Mouse (Mus musculus) MEL (cell line): ENCODE results near the gene Peli2. TPM values are rescaled to one million over a fixed set of nuclear protein-coding genes. Genes with fewer than 3 reads are reported as not detected.

Source experiments
- DNase-seq: peaks from one replicate; pipeline ENCODE4 v3.0.0; 2011; ENCODE audit warnings: low read depth, low spot score
- H3K27ac ChIP-seq: 2 replicates; pipeline ENCODE4 v1.5.1; 2012; ENCODE audit warnings: low read depth, mild to moderate bottlenecking, control low read depth, low read length, moderate library complexity; ENCODE audit not compliant: control insufficient read depth
- H3K27me3 ChIP-seq, 2 experiments: fragments of 150-350 bp in 1 of 2; sonication (generic) in 1 of 2; 2 replicates each; pipeline ENCODE4 v1.6.1; 2012; ENCODE audit warnings: low read length in 2 of 2, mild to moderate bottlenecking in 2 of 2, improper control_type of control experiment in 1 of 2, moderate library complexity in 1 of 2; ENCODE audit not compliant: insufficient read depth in 2 of 2, control insufficient read depth in 1 of 2
- H3K36me3 ChIP-seq, 2 experiments: 2 replicates each; pipeline ENCODE4 v1.6.1; 2012 to 2014; ENCODE audit warnings: low read length in 2 of 2, improper control_type of control experiment in 1 of 2, inconsistent platforms in 1 of 2, mild to moderate bottlenecking in 1 of 2; ENCODE audit not compliant: insufficient read depth in 2 of 2, control insufficient read depth in 1 of 2
- H3K4me1 ChIP-seq, 2 experiments: fragments of 150-350 bp in 1 of 2; sonication (generic) in 1 of 2; 2 replicates each; pipeline ENCODE4 v1.6.1; 2012; ENCODE audit warnings: low read length in 2 of 2, improper control_type of control experiment in 1 of 2, mild to moderate bottlenecking in 1 of 2; ENCODE audit not compliant: insufficient read depth in 2 of 2, control insufficient read depth in 1 of 2
- H3K4me3 ChIP-seq, 2 experiments: fragments of 150-350 bp in 1 of 2; sonication (generic) in 1 of 2; 2 replicates each; pipeline ENCODE4 v1.5.1; 2012; ENCODE audit warnings: low read depth in 2 of 2, low read length in 2 of 2, mild to moderate bottlenecking in 2 of 2, moderate library complexity in 2 of 2, control low read depth in 1 of 2, improper control_type of control experiment in 1 of 2; ENCODE audit not compliant: control insufficient read depth in 1 of 2, insufficient read depth in 1 of 2
- H3K79me2 ChIP-seq: 2 replicates; pipeline ENCODE4 v1.6.1; 2012; ENCODE audit warnings: mild to moderate bottlenecking, low read length, moderate library complexity; ENCODE audit not compliant: control insufficient read depth, poor library complexity, insufficient read depth
- H3K9ac ChIP-seq: 2 replicates; pipeline ENCODE4 v1.6.1; 2012; ENCODE audit warnings: low read depth, mild to moderate bottlenecking, control low read depth, low read length, moderate library complexity; ENCODE audit not compliant: control insufficient read depth, poor library complexity, severe bottlenecking
- H3K9me3 ChIP-seq: fragments of 150-350 bp; sonication (generic); replicated peaks from 2 replicates; pipeline ENCODE4 v1.6.1; 2012; ENCODE audit warnings: mild to moderate bottlenecking, low read length, improper control_type of control experiment, moderate library complexity; ENCODE audit not compliant: insufficient read depth
- BHLHE40 ChIP-seq: IDR thresholded peaks from 2 replicates; pipeline ENCODE4 v1.6.1; 2012; ENCODE audit warnings: low read depth, mild to moderate bottlenecking, inconsistent platforms, low read length, improper control_type of control experiment, borderline replicate concordance
- CHD1 ChIP-seq: IDR thresholded peaks from 2 replicates; pipeline ENCODE4 v1.6.1; 2012; ENCODE audit warnings: low read depth, mild to moderate bottlenecking, inconsistent platforms, low read length, improper control_type of control experiment
- CTCF ChIP-seq, 3 experiments: IDR thresholded peaks in 2 of 3; conservative IDR thresholded peaks in 1 of 3; 2 replicates each; pipeline ENCODE4 v1.5.1; 2011 to 2012; ENCODE audit warnings: low read length in 3 of 3, low read depth in 2 of 3, mild to moderate bottlenecking in 2 of 3, improper control_type of control experiment in 1 of 3, inconsistent platforms in 1 of 3, mixed read lengths in 1 of 3, moderate library complexity in 1 of 3; ENCODE audit not compliant: control insufficient read depth in 1 of 3, insufficient read depth in 1 of 3, poor library complexity in 1 of 3, severe bottlenecking in 1 of 3
- EP300 ChIP-seq, 2 experiments: IDR thresholded peaks; 2 replicates each; pipeline ENCODE4 v1.6.1; 2011; ENCODE audit warnings: improper control_type of control experiment in 2 of 2, low read length in 2 of 2, low read depth in 1 of 2, mild to moderate bottlenecking in 1 of 2
- JUND ChIP-seq: IDR thresholded peaks from 2 replicates; pipeline ENCODE4 v1.6.1; 2011; ENCODE audit warnings: low read depth, mild to moderate bottlenecking, improper control_type of control experiment, low read length
- KAT2A ChIP-seq: conservative IDR thresholded peaks from 2 replicates; pipeline ENCODE4 v1.6.1; 2012; ENCODE audit warnings: low read depth, low read length, improper control_type of control experiment, inconsistent platforms
- MAX ChIP-seq: IDR thresholded peaks from 2 replicates; pipeline ENCODE4 v1.6.1; 2011; ENCODE audit warnings: low read length, improper control_type of control experiment
- MXI1 ChIP-seq: IDR thresholded peaks from 2 replicates; pipeline ENCODE4 v1.6.1; 2011; ENCODE audit warnings: mild to moderate bottlenecking, low read depth, low read length, improper control_type of control experiment
- NRF1 ChIP-seq: IDR thresholded peaks from 2 replicates; pipeline ENCODE4 v1.6.1; 2014; ENCODE audit warnings: low read depth, mild to moderate bottlenecking, inconsistent platforms, low read length, improper control_type of control experiment, moderate library complexity; ENCODE audit not compliant: poor library complexity, insufficient read depth, severe bottlenecking
- POLR2AphosphoS2 ChIP-seq: IDR thresholded peaks from 2 replicates; pipeline ENCODE4 v1.6.1; 2011; ENCODE audit warnings: low read length, improper control_type of control experiment
- SMC3 ChIP-seq: IDR thresholded peaks from 2 replicates; pipeline ENCODE4 v1.6.1; 2011; ENCODE audit warnings: low read depth, low read length, improper control_type of control experiment
- TCF12 ChIP-seq: IDR thresholded peaks from 2 replicates; pipeline ENCODE4 v1.6.1; 2014; ENCODE audit warnings: low read depth, mild to moderate bottlenecking, inconsistent platforms, low read length, improper control_type of control experiment, moderate library complexity
- UBTF ChIP-seq: IDR thresholded peaks from 2 replicates; pipeline ENCODE4 v1.6.1; 2012; ENCODE audit warnings: low read depth, mild to moderate bottlenecking, inconsistent platforms, low read length, improper control_type of control experiment, moderate library complexity, borderline replicate concordance; ENCODE audit not compliant: insufficient read depth
- USF1 ChIP-seq: IDR thresholded peaks from 2 replicates; pipeline ENCODE4 v1.6.1; 2014; ENCODE audit warnings: low read depth, mild to moderate bottlenecking, inconsistent platforms, low read length, improper control_type of control experiment, moderate library complexity
- USF2 ChIP-seq, 2 experiments: IDR thresholded peaks; 2 replicates each; pipeline ENCODE4 v1.6.1; 2011 to 2012; ENCODE audit warnings: improper control_type of control experiment in 2 of 2, low read length in 2 of 2, borderline replicate concordance in 1 of 2, inconsistent platforms in 1 of 2, low read depth in 1 of 2, mild to moderate bottlenecking in 1 of 2; ENCODE audit not compliant: insufficient read depth in 1 of 2
- ZC3H11A ChIP-seq: IDR thresholded peaks from 2 replicates; pipeline ENCODE4 v1.6.1; 2012; ENCODE audit warnings: low read depth, mild to moderate bottlenecking, inconsistent platforms, low read length, improper control_type of control experiment
- ZMIZ1 ChIP-seq: IDR thresholded peaks from 2 replicates; pipeline ENCODE4 v1.6.1; 2012; ENCODE audit warnings: low read depth, mild to moderate bottlenecking, inconsistent platforms, low read length, improper control_type of control experiment, moderate library complexity
- polyA plus RNA-seq, 2 experiments: library from polyadenylated mRNA; stranded (reverse) in 1 of 2; unstranded in 1 of 2; fragments of >175 nt in 1 of 2; fragments of >200 nt in 1 of 2; gene quantifications; 2 replicates each; pipeline versions ENCODE4 v1.2.1 to v1.2.4; 2012; ENCODE audit warnings: low replicate concordance in 2 of 2, low read depth in 1 of 2; ENCODE audit not compliant: insufficient read length in 2 of 2, insufficient read depth in 1 of 2, missing spikeins in 1 of 2
- total RNA-seq: library from RNA; depleted of rRNA; stranded (reverse); fragments of 300-350 nt; gene quantifications from 2 replicates; pipeline ENCODE4 v1.2.3, GENCODE M21; 2012

Peli2 gene
- total and polyA plus RNA-seq, 3 experiments = not detected

GRCm38 (mm10) chr14:48222051-48222450 is 101.4 kb downstream of the Peli2 start:
- Histone ChIP-seq H3K79me2 (no peaks in the 10 kb centered on the region), H3K27me3 (no peaks in the 10 kb centered on the region)
- DNase-seq = no peak
- TF ChIP-seq MAX = no peak
- no peak for TF ChIP-seq TCF12
- no peak for TF ChIP-seq POLR2AphosphoS2
- TF ChIP-seq, all 39 proteins: peak for 0
- Histone ChIP-seq H3K4me3 (no peak overlapping the region), H3K27ac (no peak overlapping the region), H3K9ac (no peak overlapping the region), H3K4me1 (no peaks in the 10 kb centered on the region), H3K9me3 (no peaks in the 10 kb centered on the region), H3K36me3 (no peaks in the 10 kb centered on the region)

- H3K4me3 ChIP-seq = no peak overlapping the region
- no peak for TF ChIP-seq USF1
- H3K9me3 ChIP-seq = no peaks in the 10 kb centered on the region
- H3K9ac ChIP-seq = no peak overlapping the region
- H3K27me3 ChIP-seq = no peaks in the 10 kb centered on the region
- H3K36me3 ChIP-seq = no peaks in the 10 kb centered on the region
- no peak for DNase-seq
- no peaks in the 10 kb centered on the region for H3K79me2 ChIP-seq
- H3K27ac ChIP-seq = no peak overlapping the region
- H3K4me1 ChIP-seq = no peaks in the 10 kb centered on the region
Observed at GRCm38 (mm10) chr14:48222684-48223083, 102.1 kb downstream of the Peli2 start.

- no peaks in the 10 kb centered on the region for H3K4me1 ChIP-seq
- no peaks in the 10 kb centered on the region for H3K9me3 ChIP-seq
- no peak for DNase-seq
- H3K4me3 ChIP-seq = no peak overlapping the region
- no peaks in the 10 kb centered on the region for H3K27me3 ChIP-seq
- H3K9ac ChIP-seq = no peak overlapping the region
- H3K79me2 ChIP-seq = no peaks in the 10 kb centered on the region
- no peak overlapping the region for H3K27ac ChIP-seq
- H3K36me3 ChIP-seq = no peaks in the 10 kb centered on the region
- TF ChIP-seq CTCF (IDR thresholded peaks at IDR 0.05 in 2 of 3, conservative IDR thresholded peaks at IDR 0.05 in 1 of 3; ENCODE audit: control insufficient read depth in 1 of 3, insufficient read depth in 1 of 3, low read depth in 2 of 3, low read length in 3 of 3, poor library complexity in 1 of 3, severe bottlenecking in 1 of 3) = no peak
- no peak for TF ChIP-seq ZMIZ1
- no peak for TF ChIP-seq JUND
- no peak for TF ChIP-seq USF2 (IDR thresholded peaks at IDR 0.05; ENCODE audit: borderline replicate concordance in 1 of 2, insufficient read depth in 1 of 2, low read depth in 1 of 2, low read length in 2 of 2)
- TF ChIP-seq TCF12 = no peak
- no peak for TF ChIP-seq ZC3H11A
- TF ChIP-seq EP300 (IDR thresholded peaks at IDR 0.05; ENCODE audit: low read depth in 1 of 2, low read length in 2 of 2) = no peak
- no peak for TF ChIP-seq UBTF
- TF ChIP-seq MXI1 = no peak
- TF ChIP-seq BHLHE40 = no peak
- TF ChIP-seq USF1 = no peak
- no peak for TF ChIP-seq KAT2A
- TF ChIP-seq CHD1 = no peak
- no peak for TF ChIP-seq NRF1
- TF ChIP-seq SMC3 = no peak
Observed at GRCm38 (mm10) chr14:48224203-48224602, 103.6 kb downstream of the Peli2 start.
